Mouse (Mus musculus): ENCODE data around the gene Nadk2.

Gene Nadk2

DNA sequence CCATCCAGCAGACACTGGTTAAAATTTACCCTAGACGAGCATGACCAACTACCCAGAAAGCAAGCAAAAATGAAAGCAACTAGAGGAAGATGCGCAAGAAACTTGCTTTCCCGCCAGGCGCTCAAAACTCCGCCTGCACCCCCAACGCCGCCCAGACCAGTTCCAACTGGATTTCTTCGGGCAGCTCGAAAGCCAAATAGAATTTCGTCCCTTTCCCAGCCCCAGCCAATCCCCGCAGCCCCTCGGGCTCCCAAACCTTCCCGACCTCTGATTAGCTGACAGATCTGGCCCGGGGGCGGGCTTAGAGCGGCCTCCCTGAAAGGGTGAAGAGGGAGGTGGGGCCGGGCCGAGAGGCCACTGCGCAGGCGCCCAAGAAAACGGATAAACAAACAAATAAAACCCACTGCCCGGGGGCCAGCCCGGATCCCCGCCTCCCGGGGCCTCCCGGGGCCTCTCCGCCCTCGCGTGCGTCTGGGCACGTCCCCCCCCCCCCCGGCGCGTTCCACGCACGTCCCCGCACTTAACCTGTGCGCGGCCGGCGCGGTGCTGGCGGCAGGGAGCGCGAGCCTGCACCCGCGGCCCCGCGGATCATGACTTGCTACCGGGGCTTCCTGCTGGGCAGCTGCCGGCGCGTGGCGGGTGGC, at the start of gene Nadk2:
Nadk2 (plus strand) TSS at position 349 of the 644 bp plus-strand sequence.
- peak; percentile 94 to 95 for DNase-seq (ENCODE audit: low read depth in 2 of 2, low spot score in 2 of 2)

DNA sequence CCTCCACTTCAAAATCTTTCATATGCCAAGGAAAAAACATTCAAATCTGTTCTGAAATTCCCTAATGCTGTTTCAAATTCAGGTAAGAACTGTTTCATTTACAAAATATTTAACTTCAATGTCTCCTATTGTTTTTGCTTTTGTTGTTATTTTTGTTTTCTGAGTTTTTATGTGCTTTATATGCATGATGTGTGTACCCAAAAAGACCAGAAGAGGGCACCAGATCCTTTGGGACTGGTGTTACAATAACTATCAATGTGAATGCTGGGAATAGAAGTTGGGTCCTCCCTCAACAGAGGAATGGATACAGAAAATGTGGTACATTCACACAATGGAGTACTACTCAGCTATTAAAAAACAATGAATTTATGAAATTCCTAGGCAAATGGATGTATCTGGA, 15.4 kb upstream of the Nadk2 start:
- DNase-seq (ENCODE audit: low read depth in 2 of 2, low spot score in 2 of 2): no peak

DNA sequence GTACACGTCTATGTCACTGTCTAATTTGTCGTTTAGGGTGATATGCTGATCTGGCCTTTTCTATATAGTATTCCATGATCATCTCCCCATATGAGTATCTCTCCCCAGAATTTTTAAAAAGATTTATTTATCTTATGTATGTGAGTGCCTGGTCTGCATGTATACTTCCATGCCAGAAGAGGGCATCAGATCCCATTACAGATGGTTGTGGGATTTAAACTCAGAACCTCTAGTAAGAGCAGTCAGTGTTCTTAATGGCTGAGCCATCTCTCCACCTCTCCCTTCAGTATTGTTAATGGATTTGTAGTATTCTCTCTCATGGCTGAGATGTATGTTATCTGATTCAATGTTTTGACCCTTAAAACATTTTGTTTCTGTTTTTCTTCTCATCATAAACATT, 11.2 kb upstream of the Nadk2 start:
- DNase-seq (ENCODE audit: low read depth in 2 of 2, low spot score in 2 of 2): no peak

GRCm38 (mm10) chr15:9061150-9061882, 9.7 kb upstream of the Nadk2 start:
- DNase-seq (ENCODE audit: low read depth in 2 of 2, low spot score in 2 of 2): no peak

- no peak for DNase-seq (ENCODE audit: low read depth in 2 of 2, low spot score in 2 of 2)
Measured at GRCm38 (mm10) chr15:9068881-9069280, 2.2 kb upstream of the Nadk2 start.

DNA sequence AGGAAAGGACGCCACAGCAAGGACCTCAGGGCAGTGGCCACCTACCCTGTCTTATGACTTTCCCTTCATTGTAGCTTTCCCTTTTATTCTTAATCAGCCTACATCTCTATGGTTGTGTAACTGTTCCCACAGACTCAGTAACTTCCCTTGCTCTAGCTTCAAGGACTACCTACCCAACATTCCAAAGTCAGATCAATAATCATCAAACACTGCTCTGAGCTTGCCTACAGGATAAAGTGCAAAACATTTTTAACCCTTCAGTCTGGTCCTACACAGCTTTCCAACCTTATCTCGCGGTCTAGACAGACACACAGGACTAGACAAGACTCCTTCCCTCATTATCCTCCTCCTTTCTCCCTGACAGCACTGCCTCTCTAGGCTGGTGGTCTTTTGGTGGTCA, 707 bp upstream of the Nadk2 start:
- no peak for DNase-seq (ENCODE audit: low read depth in 2 of 2, low spot score in 2 of 2)

- DNase-seq (ENCODE audit: low read depth in 2 of 2, low spot score in 2 of 2): peak; percentile 23 to 27
Measured at GRCm38 (mm10) chr15:9071556-9072544, 790 bp downstream of the Nadk2 start.

- DNase-seq (ENCODE audit: low read depth in 2 of 2, low spot score in 2 of 2): peak in 1 of 2 experiments; percentile 7
Measured at GRCm38 (mm10) chr15:9072630-9073029, 1.6 kb downstream of the Nadk2 start.

DNA sequence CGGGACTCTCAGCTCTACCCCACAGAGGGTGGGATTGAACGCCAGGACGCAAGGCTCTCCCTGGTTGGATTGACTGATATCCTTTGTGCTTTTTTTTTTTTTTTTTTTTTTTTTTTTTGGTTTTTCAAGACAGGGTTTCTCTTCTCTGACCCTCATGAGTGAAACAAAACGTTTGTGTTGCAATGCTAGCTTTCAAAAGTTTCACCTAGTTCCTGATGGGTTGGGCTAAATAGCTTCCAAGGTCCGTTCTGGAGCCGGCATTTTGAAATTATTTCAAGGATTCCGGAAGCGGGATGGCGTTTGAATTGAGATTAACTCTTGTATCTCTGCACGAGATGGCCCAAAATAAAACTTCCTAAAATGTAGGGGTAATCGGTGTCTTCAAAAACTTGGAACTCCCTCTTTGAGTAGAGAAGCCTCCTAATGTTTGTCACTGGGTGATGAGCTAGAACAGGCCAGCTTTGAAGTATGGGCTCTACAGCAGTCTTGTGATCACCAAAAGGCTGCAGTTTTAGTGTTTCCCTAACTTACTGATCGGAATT, 2.1 kb downstream of the Nadk2 start:
- DNase-seq (ENCODE audit: low read depth in 2 of 2, low spot score in 2 of 2): no peak

DNA sequence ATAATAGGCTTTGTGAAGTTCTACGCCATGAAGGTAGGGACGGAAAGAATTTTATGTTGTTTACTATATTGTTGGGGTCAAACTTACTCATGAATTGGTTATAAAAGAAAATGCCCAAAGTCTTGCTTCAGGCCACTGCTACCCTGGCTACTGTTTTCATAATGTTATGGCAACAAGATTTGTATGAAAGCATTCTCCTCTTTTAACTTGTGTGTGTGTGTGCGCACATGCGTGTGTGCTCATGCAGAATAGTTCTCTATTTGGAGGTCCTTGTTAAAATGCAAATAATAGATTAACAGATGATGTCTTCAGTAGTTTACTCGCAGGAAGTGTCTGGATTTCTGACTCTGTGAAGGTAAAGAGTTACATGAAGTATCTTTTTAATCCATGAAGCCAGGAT, 2.6 kb downstream of the Nadk2 start:
- no peak for DNase-seq (ENCODE audit: low read depth in 2 of 2, low spot score in 2 of 2)

GRCm38 (mm10) chr15:9074139-9074538, 3.1 kb downstream of the Nadk2 start:
- no peak for DNase-seq (ENCODE audit: low read depth in 2 of 2, low spot score in 2 of 2)

DNA sequence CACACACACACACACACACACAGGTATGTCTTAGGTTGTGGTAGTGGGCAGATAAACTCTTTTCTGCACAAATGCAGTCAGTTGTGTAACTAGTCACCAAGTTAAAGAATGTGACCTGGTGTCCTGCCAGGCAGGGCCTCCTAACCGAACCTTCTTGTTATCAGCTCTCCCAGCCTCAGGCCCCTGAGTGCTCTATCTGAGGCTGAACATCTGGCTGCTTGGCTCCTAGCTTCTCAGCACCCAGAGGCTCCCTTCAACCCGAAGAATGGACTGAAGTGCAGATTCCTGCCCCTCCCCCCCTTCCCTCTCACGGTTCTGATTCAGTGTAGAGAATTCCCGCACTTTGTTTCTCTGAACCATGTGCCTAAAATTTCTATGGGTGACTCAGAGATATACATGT, 3.6 kb downstream of the Nadk2 start:
- DNase-seq (ENCODE audit: low read depth in 2 of 2, low spot score in 2 of 2): no peak

GRCm38 (mm10) chr15:9075608-9076200, 4.6 kb downstream of the Nadk2 start:
- no peak for DNase-seq (ENCODE audit: low read depth in 2 of 2, low spot score in 2 of 2)

DNA sequence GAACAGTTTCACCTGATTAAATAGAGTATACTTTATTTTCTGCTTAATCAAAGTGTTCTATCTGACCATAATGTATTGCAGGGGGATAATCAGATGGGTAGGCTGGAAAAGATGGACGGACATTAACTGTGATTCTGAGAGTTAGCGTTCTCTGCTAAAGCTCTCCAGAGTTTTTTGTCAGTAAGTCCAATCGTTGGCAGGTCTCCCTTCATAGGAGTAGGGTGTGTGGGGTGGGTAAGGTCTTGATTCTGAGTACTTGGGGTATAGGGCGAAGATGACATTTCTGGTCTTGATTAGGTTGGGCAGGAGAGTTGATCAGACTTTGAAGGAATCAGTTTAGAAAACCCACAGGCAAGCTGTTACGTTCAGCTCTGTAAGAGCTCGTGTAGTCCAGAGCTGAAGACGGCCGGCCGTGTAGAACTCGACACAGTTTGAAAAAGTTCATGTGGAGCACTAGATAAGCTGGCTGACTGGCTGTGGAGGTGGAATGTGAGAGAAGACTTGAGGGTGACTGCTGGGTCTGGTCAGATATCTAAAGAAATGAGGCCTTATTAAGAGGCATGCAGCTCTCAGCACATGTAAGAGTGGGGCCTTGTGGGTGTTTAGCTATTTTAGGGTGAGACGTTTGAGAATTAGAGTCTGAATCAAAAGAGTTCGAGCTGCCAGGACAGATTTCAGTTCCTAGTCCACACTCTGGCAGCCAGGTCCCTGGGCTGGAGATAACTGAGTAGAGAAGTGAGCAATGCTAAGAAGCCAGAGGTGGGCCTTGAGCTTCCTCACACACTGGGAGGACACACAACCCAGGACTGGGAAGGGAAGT, 7.6 kb downstream of the Nadk2 start:
- DNase-seq (ENCODE audit: low read depth in 2 of 2, low spot score in 2 of 2): no peak

GRCm38 (mm10) chr15:9079626-9080025, 8.6 kb downstream of the Nadk2 start:
- no peak for DNase-seq (ENCODE audit: low read depth in 2 of 2, low spot score in 2 of 2)

- DNase-seq (ENCODE audit: low read depth in 2 of 2, low spot score in 2 of 2): no peak
Measured at GRCm38 (mm10) chr15:9080206-9080605, 9.1 kb downstream of the Nadk2 start.

- no peak for DNase-seq (ENCODE audit: low read depth in 2 of 2, low spot score in 2 of 2)
Measured at GRCm38 (mm10) chr15:9081294-9081693, 10.2 kb downstream of the Nadk2 start.

DNA sequence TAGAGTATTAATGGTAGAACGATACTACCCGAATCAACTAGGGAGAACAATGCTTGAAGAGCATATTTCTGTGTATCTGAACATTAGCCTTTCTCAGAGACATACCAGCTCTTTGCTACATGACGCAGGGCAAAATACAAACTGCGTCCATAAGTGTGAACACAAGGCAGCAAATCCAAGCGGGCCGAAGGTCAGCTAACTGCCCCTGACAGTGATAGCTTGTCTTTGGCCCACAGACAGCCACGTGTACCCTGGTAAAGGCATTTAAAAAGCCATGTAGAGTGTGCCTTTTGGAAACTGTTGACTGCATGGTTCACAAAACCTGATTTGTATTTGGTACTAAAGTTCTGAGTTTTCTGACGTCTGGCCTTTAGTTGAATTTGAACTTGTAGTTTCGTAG, 11.7 kb downstream of the Nadk2 start:
- no peak for DNase-seq (ENCODE audit: low read depth in 2 of 2, low spot score in 2 of 2)

GRCm38 (mm10) chr15:9086813-9087212, 15.8 kb downstream of the Nadk2 start:
- no peak for DNase-seq (ENCODE audit: low read depth in 2 of 2, low spot score in 2 of 2)

DNA sequence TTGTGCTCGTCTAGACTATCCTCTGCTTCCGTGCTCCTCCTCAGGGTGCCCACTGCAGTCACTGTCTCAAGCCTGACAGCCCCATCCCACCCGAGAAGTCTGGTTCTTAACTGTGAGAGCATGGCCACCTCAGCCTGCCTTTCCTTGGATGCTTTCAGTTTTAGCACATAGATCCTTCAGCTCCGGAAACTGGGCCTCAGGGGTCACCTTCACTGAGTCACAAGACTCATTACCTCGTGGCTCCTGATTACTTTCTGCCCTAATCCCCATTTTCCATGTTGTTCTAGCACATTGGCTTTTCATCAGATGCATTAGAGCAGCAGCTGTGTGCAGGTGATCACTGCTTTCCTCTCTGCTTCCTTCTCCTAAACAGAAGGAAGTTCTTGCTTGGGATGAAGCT, 16.4 kb downstream of the Nadk2 start:
- DNase-seq (ENCODE audit: low read depth in 2 of 2, low spot score in 2 of 2): no peak

Data from CD8-positive naive resting alpha-beta T cell, adult 2 months (primary cell).